Mouse (Mus musculus): ENCODE results near the gene Babam1. TPM values are rescaled to one million over a fixed set of nuclear protein-coding genes. Genes with fewer than 3 reads are reported as not detected.

The Babam1 gene
- polyA plus RNA-seq, 1 experiment, result 70.6 TPM

GRCm38 (mm10) chr8:71403107-71403885 lies 6.6 kb downstream of the Babam1 start:
- Histone ChIP-seq H3K27me3 (ENCODE audit: control insufficient read depth, insufficient read depth, low read length) (no peaks in the 10 kb centered on the region), H3K36me3 (ENCODE audit: control insufficient read depth, insufficient read depth, low read length) (no peaks in the 10 kb centered on the region), H3K27ac (ENCODE audit: control insufficient read depth, insufficient read depth, low read depth, low read length) (no peak overlapping the region), H3K4me3 (ENCODE audit: control insufficient read depth, low read depth, low read length) (no peak overlapping the region), H3K4me1 (ENCODE audit: control insufficient read depth, insufficient read depth, low read length) (peaks cover 12% of the 10 kb centered on the region)
- TF ChIP-seq CTCF (IDR thresholded peaks at IDR 0.05; ENCODE audit: control insufficient read depth, insufficient read depth, insufficient replicate concordance, low read depth, low read length) (no peak), POLR2A (IDR thresholded peaks at IDR 0.05; ENCODE audit: control insufficient read depth, low read depth, low read length) (no peak)

DNA sequence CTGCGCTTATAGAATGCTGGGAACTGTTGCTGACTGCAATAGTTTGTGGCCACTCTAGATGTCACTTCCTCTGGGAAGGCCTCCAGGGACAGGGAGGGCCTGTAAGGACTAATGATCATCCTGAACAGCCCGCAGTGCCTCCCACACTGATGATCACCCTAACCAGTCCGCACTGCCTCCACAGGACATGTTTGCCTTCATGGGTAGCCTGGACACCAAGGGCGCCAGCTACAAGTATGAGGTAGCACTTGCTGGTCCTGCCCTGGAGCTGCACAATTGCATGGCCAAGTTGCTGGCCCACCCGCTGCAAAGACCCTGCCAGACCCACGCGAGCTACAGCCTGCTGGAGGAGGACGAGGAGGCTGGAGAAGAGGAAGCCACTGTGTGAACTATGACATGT lies 7.3 kb downstream of the Babam1 start:
- Histone ChIP-seq H3K36me3 (ENCODE audit: control insufficient read depth, insufficient read depth, low read length) (no peaks in the 10 kb centered on the region), H3K27me3 (ENCODE audit: control insufficient read depth, insufficient read depth, low read length) (no peaks in the 10 kb centered on the region), H3K4me1 (ENCODE audit: control insufficient read depth, insufficient read depth, low read length) (peaks cover 12% of the 10 kb centered on the region), H3K27ac (ENCODE audit: control insufficient read depth, insufficient read depth, low read depth, low read length) (no peak overlapping the region), H3K4me3 (ENCODE audit: control insufficient read depth, low read depth, low read length) (no peak overlapping the region)
- TF ChIP-seq CTCF (IDR thresholded peaks at IDR 0.05; ENCODE audit: control insufficient read depth, insufficient read depth, insufficient replicate concordance, low read depth, low read length) (no peak), POLR2A (IDR thresholded peaks at IDR 0.05; ENCODE audit: control insufficient read depth, low read depth, low read length) (no peak)

- Histone ChIP-seq H3K4me1 (ENCODE audit: control insufficient read depth, insufficient read depth, low read length) (peaks cover 12% of the 10 kb centered on the region), H3K27ac (ENCODE audit: control insufficient read depth, insufficient read depth, low read depth, low read length) (no peak overlapping the region), H3K4me3 (ENCODE audit: control insufficient read depth, low read depth, low read length) (no peak overlapping the region), H3K27me3 (ENCODE audit: control insufficient read depth, insufficient read depth, low read length) (no peaks in the 10 kb centered on the region), H3K36me3 (ENCODE audit: control insufficient read depth, insufficient read depth, low read length) (no peaks in the 10 kb centered on the region)
- TF ChIP-seq CTCF (IDR thresholded peaks at IDR 0.05; ENCODE audit: control insufficient read depth, insufficient read depth, insufficient replicate concordance, low read depth, low read length) (no peak), POLR2A (IDR thresholded peaks at IDR 0.05; ENCODE audit: control insufficient read depth, low read depth, low read length) (no peak)
Measured at GRCm38 (mm10) chr8:71404951-71405351, 8.3 kb downstream of the Babam1 start.

GRCm38 (mm10) chr8:71405401-71406098 lies 8.9 kb downstream of the Babam1 start, which contains the start of gene Ankle1:
Ankle1 (plus strand) TSS chr8:71406010.
- peaks cover 12% of the 10 kb centered on the region for H3K4me1 ChIP-seq (ENCODE audit: control insufficient read depth, insufficient read depth, low read length)
- peak within 1 kb of the TSS; percentile 73 for H3K4me3 ChIP-seq (ENCODE audit: control insufficient read depth, low read depth, low read length)
- TF ChIP-seq POLR2A (IDR thresholded peaks at IDR 0.05; ENCODE audit: control insufficient read depth, low read depth, low read length), result no peak; the same call in 1 of the 2 replicates
- TF ChIP-seq CTCF (IDR thresholded peaks at IDR 0.05; ENCODE audit: control insufficient read depth, insufficient read depth, insufficient replicate concordance, low read depth, low read length), result peak; percentile 50; the same call in 1 of the 2 replicates
- H3K36me3 ChIP-seq (ENCODE audit: control insufficient read depth, insufficient read depth, low read length), result no peaks in the 10 kb centered on the region
- no peaks in the 10 kb centered on the region for H3K27me3 ChIP-seq (ENCODE audit: control insufficient read depth, insufficient read depth, low read length)
- H3K27ac ChIP-seq (ENCODE audit: control insufficient read depth, insufficient read depth, low read depth, low read length), result no peak within 1 kb of the TSS

- Histone ChIP-seq H3K36me3 (ENCODE audit: control insufficient read depth, insufficient read depth, low read length) (no peaks in the 10 kb centered on the region), H3K27ac (ENCODE audit: control insufficient read depth, insufficient read depth, low read depth, low read length) (no peak overlapping the region), H3K4me3 (ENCODE audit: control insufficient read depth, low read depth, low read length) (peak overlapping the region; percentile 73), H3K27me3 (ENCODE audit: control insufficient read depth, insufficient read depth, low read length) (no peaks in the 10 kb centered on the region), H3K4me1 (ENCODE audit: control insufficient read depth, insufficient read depth, low read length) (peaks cover 12% of the 10 kb centered on the region)
- TF ChIP-seq CTCF (IDR thresholded peaks at IDR 0.05; ENCODE audit: control insufficient read depth, insufficient read depth, insufficient replicate concordance, low read depth, low read length) (peak; percentile 44; the same call in 1 of the 2 replicates), POLR2A (IDR thresholded peaks at IDR 0.05; ENCODE audit: control insufficient read depth, low read depth, low read length) (no peak)
Measured at GRCm38 (mm10) chr8:71406099-71407015, 9.7 kb downstream of the Babam1 start.

DNA sequence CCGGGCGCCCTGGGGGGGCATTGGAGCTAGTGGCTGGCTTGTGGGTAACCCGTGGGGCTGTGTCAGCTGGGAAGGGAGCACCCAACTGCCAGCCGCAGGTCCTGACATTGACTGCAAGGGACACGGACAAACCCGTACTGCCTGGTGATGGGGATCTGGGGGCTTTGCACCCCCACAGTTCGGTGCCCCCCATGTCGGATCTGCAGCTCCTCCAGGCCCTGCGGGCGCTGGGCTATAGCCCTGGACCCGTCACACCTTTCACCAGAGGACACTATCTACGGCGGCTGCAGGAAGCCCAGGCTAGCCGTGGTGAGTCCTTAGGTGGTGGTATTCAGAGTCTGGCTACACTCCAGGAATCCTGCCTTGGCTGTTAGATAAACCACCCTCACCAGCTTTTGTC lies 10.8 kb downstream of the Babam1 start:
- Histone ChIP-seq H3K36me3 (ENCODE audit: control insufficient read depth, insufficient read depth, low read length) (no peaks in the 10 kb centered on the region), H3K4me1 (ENCODE audit: control insufficient read depth, insufficient read depth, low read length) (peaks cover 12% of the 10 kb centered on the region), H3K27me3 (ENCODE audit: control insufficient read depth, insufficient read depth, low read length) (no peaks in the 10 kb centered on the region), H3K4me3 (ENCODE audit: control insufficient read depth, low read depth, low read length) (no peak overlapping the region), H3K27ac (ENCODE audit: control insufficient read depth, insufficient read depth, low read depth, low read length) (no peak overlapping the region)
- no peak for TF ChIP-seq POLR2A (IDR thresholded peaks at IDR 0.05; ENCODE audit: control insufficient read depth, low read depth, low read length)
- no peak for TF ChIP-seq CTCF (IDR thresholded peaks at IDR 0.05; ENCODE audit: control insufficient read depth, insufficient read depth, insufficient replicate concordance, low read depth, low read length)
